Mouse (Mus musculus) liver, embryonic 11.5 days (tissue): ENCODE measurements at regions not wholly inside any gene's neighbourhood (a gene's known extent, or its start where the extent isn't known, plus 50 kb on each side); places are given as distances from the start of the nearest gene placed in this dataset.

Experiments
- ATAC-seq: fragments of 200-750 bp; cut with Nextera tagmentation; replicated peaks from 2 replicates; pipeline ENCODE4 v1.8.0; 2017; ENCODE audit warnings: moderate number of reproducible peaks, mild to moderate bottlenecking, moderate TSS enrichment, moderate library complexity; ENCODE audit not compliant: low FRiP score
- DNase-seq: peaks from one replicate; pipeline ENCODE4 v3.0.0-alpha.2; 2017; ENCODE audit warnings: low spot score
- H3K27ac ChIP-seq: fragments of 300-500 bp; sonication (generic); 2 replicates; pipeline ENCODE4 v1.5.1; 2014; ENCODE audit warnings: mild to moderate bottlenecking, low read depth, low read length, control low read depth
- H3K27me3 ChIP-seq: fragments of 300-500 bp; sonication (generic); replicated peaks from 2 replicates; pipeline ENCODE4 v1.6.1; 2014; ENCODE audit warnings: low read length, mixed read lengths; ENCODE audit not compliant: control insufficient read depth, insufficient read depth
- H3K36me3 ChIP-seq: fragments of 300-500 bp; sonication (generic); 2 replicates; pipeline ENCODE4 v1.6.1; 2014; ENCODE audit warnings: mild to moderate bottlenecking, low read length, moderate library complexity, mixed read lengths; ENCODE audit not compliant: control insufficient read depth, insufficient read depth
- H3K4me1 ChIP-seq: fragments of 300-500 bp; sonication (generic); replicated peaks from 2 replicates; pipeline ENCODE4 v1.6.1; 2014; ENCODE audit warnings: low read length, mixed read lengths; ENCODE audit not compliant: control insufficient read depth, insufficient read depth
- H3K4me2 ChIP-seq: fragments of 300-500 bp; sonication (generic); 2 replicates; pipeline ENCODE4 v1.6.1; 2014; ENCODE audit warnings: mild to moderate bottlenecking, control low read depth, moderate library complexity
- H3K4me3 ChIP-seq: fragments of 300-500 bp; sonication (generic); 2 replicates; pipeline ENCODE4 v1.5.1; 2014; ENCODE audit warnings: low read depth, low read length, control low read depth
- H3K9ac ChIP-seq: fragments of 300-500 bp; sonication (generic); 2 replicates; pipeline ENCODE4 v1.6.1; 2014; ENCODE audit warnings: low read depth, low read length, control low read depth
- H3K9me3 ChIP-seq: fragments of 300-500 bp; sonication (generic); 2 replicates; pipeline ENCODE4 v1.6.1; 2016; ENCODE audit warnings: low read length, inconsistent platforms, mixed read lengths; ENCODE audit not compliant: control insufficient read depth
- WGBS: fragments of 180-500 bp; shearing (Covaris S2); extraction: QIAGEN DNeasy Blood & Tissue Kit; methylation state at CpG from one replicate; pipeline ENCODE4 v1.1.7; 2014; 5-methylcytosine and 5-hydroxymethylcytosine counted together

GRCm38 (mm10) chr13:90474507-90474906 is 385.1 kb upstream of the Xrcc4 start:
- H3K4me3 ChIP-seq: no peak overlapping the region
- no peak overlapping the region for H3K9ac ChIP-seq
- H3K9me3 ChIP-seq: no peaks in the 10 kb centered on the region
- no peak overlapping the region for H3K4me2 ChIP-seq
- 82% methylated on average over 6 of the region's 6 CpGs for WGBS
- no peak for DNase-seq
- H3K4me1 ChIP-seq: no peaks in the 10 kb centered on the region
- no peaks in the 10 kb centered on the region for H3K27me3 ChIP-seq
- ATAC-seq: no peak
- no peaks in the 10 kb centered on the region for H3K36me3 ChIP-seq
- H3K27ac ChIP-seq: no peak overlapping the region

DNA sequence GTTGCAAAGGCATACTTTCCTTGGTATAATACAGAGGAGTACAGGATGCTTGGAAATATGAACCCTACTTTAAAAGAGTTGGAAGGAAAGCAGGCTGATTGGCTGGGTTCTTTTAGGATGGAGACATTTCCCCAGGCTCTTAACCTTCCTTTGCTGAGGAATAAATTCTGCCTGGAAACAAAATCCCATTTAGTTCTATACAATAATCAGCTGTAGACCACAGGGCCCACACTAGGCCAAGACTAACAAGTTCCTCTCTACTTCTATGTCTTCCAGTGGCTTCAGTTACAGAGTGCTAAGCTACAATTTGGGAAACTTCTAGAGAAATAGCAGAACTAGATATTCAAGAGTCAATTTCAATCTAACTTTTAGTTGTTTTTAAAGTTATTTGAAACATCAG is 384.6 kb upstream of the Xrcc4 start:
- no peak for ATAC-seq
- Histone ChIP-seq H3K9ac (no peak overlapping the region), H3K27me3 (no peaks in the 10 kb centered on the region), H3K4me2 (no peak overlapping the region), H3K9me3 (no peaks in the 10 kb centered on the region), H3K4me1 (no peaks in the 10 kb centered on the region), H3K36me3 (no peaks in the 10 kb centered on the region), H3K4me3 (no peak overlapping the region), H3K27ac (no peak overlapping the region)
- no peak for DNase-seq

DNA sequence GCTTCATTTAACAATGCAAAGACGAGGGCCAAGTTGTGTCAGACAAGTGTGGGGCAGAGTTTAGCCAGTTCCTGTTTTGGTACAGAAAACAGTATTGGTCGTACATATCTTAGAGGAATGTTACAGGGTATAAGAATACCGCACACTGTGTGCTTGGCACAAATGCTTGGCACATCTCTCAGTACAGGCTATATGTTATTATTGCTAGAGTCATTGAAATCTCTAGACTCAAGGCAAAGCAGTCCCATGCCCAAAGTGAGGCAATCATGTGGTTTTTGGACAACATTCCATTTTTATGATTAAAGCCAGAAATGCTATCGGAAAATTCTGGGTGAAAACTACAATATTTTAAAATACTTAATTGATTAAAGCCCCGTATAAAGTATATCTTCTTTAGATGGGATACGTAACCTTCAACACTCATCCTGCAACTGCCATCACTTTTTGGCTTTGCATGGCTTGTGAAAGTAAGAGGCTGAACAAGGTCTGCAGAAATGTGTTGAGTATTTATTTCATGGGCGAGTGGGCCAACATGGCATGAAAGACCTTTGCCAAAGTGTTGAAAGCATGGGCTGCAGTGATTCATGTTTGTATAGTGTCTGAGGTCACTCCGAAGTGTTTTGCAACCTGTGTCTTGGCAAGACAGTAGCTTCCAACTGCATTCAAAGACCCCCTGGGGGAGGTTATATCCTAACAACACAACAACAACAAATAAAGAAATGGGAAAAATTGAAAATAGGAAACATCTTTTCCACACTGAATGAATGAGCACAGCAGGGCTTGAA is 383.8 kb upstream of the Xrcc4 start:
- Histone ChIP-seq H3K27ac (no peak overlapping the region), H3K36me3 (no peaks in the 10 kb centered on the region), H3K4me3 (no peak overlapping the region), H3K27me3 (no peaks in the 10 kb centered on the region), H3K9me3 (no peaks in the 10 kb centered on the region), H3K4me2 (no peak overlapping the region), H3K4me1 (no peaks in the 10 kb centered on the region), H3K9ac (no peak overlapping the region)
- 82% methylated on average over 8 of the region's 8 CpGs for whole genome bisulfite sequencing
- no peak for DNase-seq
- no peak for ATAC-seq

- ATAC-seq (no peak), DNase-seq (no peak)
- Histone ChIP-seq H3K4me3 (no peak overlapping the region), H3K27me3 (no peaks in the 10 kb centered on the region), H3K36me3 (no peaks in the 10 kb centered on the region), H3K4me1 (no peaks in the 10 kb centered on the region), H3K4me2 (no peak overlapping the region), H3K27ac (no peak overlapping the region), H3K9ac (no peak overlapping the region), H3K9me3 (no peaks in the 10 kb centered on the region)
- WGBS: 84% methylated on average over 5 of the region's 5 CpGs
Observed at GRCm38 (mm10) chr13:90466096-90466495, 376.7 kb upstream of the Xrcc4 start.

GRCm38 (mm10) chr13:90464051-90464450 is 374.6 kb upstream of the Xrcc4 start:
- Histone ChIP-seq H3K9me3 (no peaks in the 10 kb centered on the region), H3K36me3 (no peaks in the 10 kb centered on the region), H3K9ac (no peak overlapping the region), H3K4me1 (no peaks in the 10 kb centered on the region), H3K4me3 (no peak overlapping the region), H3K27ac (no peak overlapping the region), H3K4me2 (no peak overlapping the region), H3K27me3 (no peaks in the 10 kb centered on the region)
- WGBS: 75% methylated on average over 2 of the region's 2 CpGs
- ATAC-seq (no peak), DNase-seq (no peak)

GRCm38 (mm10) chr13:90463381-90463780 is 374.0 kb upstream of the Xrcc4 start:
- Histone ChIP-seq H3K9me3 (no peaks in the 10 kb centered on the region), H3K4me2 (no peak overlapping the region), H3K36me3 (no peaks in the 10 kb centered on the region), H3K4me3 (no peak overlapping the region), H3K27me3 (no peaks in the 10 kb centered on the region), H3K27ac (no peak overlapping the region), H3K4me1 (no peaks in the 10 kb centered on the region), H3K9ac (no peak overlapping the region)
- ATAC-seq: no peak
- 58% methylated on average over 2 of the region's 2 CpGs for WGBS
- no peak for DNase-seq

DNA sequence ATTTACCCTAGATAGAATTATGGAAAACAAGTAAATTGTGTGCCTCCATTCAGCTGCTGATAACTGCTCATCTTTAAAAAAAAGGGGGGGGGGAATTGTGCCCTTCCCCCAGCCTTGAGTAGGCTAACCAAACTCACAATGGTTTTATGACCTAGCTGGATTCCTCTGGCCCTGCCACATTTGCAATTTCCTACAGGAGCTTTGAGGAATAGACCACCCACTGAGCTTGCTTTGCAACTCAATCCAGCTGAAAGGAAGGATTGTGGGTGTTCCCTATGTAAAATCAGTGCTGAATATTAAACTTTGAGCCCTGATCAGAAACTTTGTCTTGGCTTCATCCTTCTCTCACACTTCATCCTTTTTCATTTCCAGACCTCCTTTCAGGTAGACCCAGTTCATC is 365.2 kb upstream of the Xrcc4 start:
- DNase-seq (no peak), ATAC-seq (no peak)
- H3K4me2 ChIP-seq: no peak overlapping the region
- no peak overlapping the region for H3K4me3 ChIP-seq
- no peaks in the 10 kb centered on the region for H3K27me3 ChIP-seq
- H3K4me1 ChIP-seq: no peaks in the 10 kb centered on the region
- H3K9me3 ChIP-seq: no peaks in the 10 kb centered on the region
- H3K9ac ChIP-seq: no peak overlapping the region
- no peak overlapping the region for H3K27ac ChIP-seq
- H3K36me3 ChIP-seq: no peaks in the 10 kb centered on the region

DNA sequence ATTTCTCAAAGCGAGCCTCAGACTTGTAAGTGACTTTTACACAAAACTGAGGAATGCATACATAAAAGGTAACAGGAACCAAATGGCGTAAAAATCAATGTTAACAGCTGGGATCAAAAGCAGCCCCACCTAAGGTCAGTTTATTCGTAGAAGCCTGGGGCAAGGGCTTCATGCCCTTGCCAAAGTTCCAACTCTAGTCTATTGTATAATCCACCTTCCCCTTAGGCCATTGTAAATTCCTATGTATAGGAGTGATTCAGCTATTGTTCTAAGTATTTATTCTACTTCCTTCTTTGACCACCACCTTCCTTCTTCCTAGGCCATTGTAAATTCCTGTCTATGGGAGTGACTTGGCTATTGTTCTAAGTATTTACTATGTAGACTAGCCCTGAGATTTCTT is 337.5 kb upstream of the Xrcc4 start:
- Histone ChIP-seq H3K4me3 (no peak overlapping the region), H3K4me2 (no peak overlapping the region), H3K9ac (no peak overlapping the region), H3K4me1 (no peaks in the 10 kb centered on the region), H3K27ac (no peak overlapping the region), H3K9me3 (no peaks in the 10 kb centered on the region), H3K36me3 (no peaks in the 10 kb centered on the region), H3K27me3 (no peaks in the 10 kb centered on the region)
- WGBS: 81% methylated on average over 3 of the region's 3 CpGs
- DNase-seq (no peak), ATAC-seq (no peak)

GRCm38 (mm10) chr13:90425379-90425778 is 336.0 kb upstream of the Xrcc4 start:
- H3K36me3 ChIP-seq: no peaks in the 10 kb centered on the region
- WGBS: 68% methylated on average over 1 of the region's 1 CpGs
- no peaks in the 10 kb centered on the region for H3K27me3 ChIP-seq
- H3K4me2 ChIP-seq: no peak overlapping the region
- ATAC-seq (no peak), DNase-seq (no peak)
- no peak overlapping the region for H3K27ac ChIP-seq
- H3K9me3 ChIP-seq: no peaks in the 10 kb centered on the region
- no peak overlapping the region for H3K4me3 ChIP-seq
- H3K9ac ChIP-seq: no peak overlapping the region
- H3K4me1 ChIP-seq: no peaks in the 10 kb centered on the region
